Mouse (Mus musculus): ENCODE results near the gene Pex11g.

The Pex11g gene

DNA sequence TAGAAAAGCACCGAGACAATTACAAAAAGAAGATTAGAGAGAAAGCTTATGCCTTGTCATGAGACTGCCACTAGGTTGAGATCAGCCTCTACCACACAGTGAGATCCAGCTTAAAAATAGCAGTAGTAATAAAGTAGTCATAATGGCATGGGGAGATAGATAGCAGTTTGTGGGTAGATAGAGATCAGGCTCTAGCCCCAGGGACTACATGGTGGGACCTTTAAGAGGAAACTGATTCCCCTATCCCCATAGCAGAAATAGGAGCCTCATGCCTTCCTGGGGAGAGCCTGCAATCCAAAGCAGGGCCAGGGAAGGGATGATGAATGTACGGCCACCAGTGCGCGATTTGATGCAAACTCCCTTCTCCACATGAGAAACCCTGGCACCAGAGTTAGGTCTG is 52.2 kb downstream of the Pex11g start:
- DNase-seq (ENCODE audit: low spot score) = no peak

DNA sequence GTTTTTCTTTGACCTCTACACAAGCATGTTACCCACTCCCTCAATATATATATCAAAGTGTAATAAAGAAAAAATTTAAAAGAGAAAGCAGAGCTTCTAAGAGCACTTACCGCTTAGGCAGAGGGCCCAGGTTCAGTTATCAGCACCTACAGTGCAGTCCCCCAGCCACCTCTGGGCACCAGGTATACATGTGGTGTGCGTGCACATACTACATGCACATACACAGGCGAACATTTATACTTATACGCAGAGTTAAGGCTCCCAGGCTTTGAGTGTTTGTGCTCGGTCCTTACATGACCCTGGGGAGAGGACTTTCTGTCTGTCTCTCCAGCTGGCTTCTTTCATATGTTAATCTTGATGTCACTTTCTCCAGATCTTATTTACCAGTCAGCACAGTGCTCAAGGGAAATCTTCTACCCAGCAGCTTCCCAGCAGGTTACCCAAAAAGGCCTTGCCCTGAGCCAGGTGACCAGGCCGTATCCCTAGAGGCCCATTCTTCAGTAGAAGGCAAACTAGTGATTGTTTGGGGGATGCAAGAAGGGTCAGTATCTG is 52.8 kb downstream of the Pex11g start:
- no peak for DNase-seq (ENCODE audit: low spot score)

DNA sequence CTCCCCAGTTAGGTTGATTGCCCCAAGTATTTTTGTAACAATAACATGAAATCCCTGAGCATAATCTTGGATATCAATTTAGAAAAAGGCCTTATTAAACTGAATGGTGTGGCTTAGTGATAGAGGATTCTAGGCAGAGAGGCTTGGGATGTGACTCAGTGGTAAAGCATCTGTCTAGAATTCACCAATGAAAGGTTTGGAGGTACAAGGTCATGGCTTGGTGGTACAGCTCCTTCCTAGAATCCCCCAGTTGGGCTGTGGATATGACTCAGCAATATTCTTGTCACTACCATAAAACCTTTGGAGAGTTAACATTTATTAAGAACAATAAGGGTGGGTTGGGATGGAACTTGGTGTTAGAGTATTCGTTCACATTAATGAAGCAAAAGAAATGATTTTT is 54.7 kb downstream of the Pex11g start:
- no peak for DNase-seq (ENCODE audit: low spot score)

DNA sequence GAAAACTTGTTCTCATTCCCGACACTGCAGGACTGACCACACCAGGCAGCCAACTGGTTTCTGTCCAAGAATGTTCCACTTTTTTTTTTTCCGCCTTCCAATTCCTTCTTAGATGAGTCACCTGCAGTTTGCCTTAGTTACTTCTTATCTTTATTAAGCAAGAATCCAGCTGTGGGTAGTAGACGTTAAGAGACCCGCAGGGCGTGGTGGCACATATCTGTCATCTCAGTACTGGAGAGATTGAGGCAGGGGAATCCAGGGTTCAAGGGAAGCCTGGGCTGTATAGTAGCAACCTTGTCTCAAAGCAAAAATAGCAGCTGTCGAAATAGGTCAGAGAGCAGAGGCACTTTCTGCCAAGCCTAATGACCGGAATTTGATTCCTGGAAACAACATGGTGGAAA is 55.6 kb downstream of the Pex11g start:
- no peak for DNase-seq (ENCODE audit: low spot score)

DNA sequence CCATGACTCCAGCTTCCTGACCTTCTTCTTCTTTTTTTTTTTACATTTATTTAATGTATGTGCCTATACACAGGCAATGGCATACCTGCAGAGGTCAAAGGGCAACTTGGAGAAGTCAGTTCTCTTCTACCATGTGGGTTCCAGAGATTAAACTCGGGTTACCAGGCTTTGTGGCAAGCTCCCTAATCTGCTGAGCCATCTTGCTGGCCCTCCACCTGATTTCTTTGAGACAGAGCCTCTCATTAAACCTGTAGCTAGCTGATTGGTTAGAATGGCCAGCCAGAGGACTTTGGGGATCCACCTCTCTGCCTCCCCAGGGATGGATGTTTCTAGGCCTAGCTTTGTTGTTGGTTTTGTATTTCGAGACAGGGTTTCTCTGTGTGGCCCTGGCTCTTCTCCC is 56.4 kb downstream of the Pex11g start:
- no peak for DNase-seq (ENCODE audit: low spot score)

DNA sequence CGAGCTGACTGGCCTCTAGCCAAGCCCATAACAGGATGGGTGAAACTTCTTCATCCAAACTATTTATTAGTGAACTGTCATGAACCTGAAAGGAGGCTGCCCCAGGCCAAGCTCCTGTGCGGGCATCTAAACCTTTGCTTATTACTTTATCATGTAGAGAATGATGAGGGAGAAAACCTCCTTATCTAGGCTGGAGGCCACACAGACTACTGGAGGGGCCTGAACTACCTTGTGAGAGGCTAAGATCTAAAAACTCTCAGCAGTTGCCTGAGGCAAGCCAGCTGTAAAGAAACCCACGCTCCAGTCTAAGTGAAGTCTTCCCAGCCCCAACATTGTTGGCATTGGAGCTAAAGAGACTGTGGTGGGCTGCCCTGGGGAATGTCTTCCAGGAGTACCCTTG is 60.1 kb downstream of the Pex11g start:
- DNase-seq (ENCODE audit: low spot score) = no peak
